13 mouse cellular contexts compared by ENCODE assay signal in the genomic region with DNA sequence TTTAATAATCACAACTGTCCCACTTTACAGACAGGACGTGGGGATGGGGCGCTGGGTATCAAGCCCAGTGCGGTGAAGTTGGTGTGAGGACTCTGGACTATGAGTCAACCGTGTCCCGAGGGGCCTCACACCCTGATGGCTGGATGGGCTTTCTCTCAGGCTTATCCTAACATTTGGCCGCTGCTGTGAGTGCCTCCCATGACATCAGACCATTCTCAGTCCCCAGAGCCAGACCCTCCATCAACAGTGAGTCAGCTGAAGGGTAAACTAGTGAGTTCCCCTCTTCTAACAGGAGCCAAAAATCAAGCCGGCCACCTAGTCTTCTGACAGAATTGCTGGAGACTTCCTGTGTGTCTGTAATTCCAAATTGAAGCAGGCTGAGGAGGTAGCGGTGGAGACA.
A peak's percentile ranks its signal among the peaks of the same experiment; 100 is the strongest.
DNase-seq lines count a peak whose midpoint lies in the region; ATAC-seq and TF ChIP-seq lines count a peak whose summit lies in the region.
"Had no signal": no experiment of that assay in that cellular context is flagged by ENCODE, and none has a peak within 500 bp of the region (broad histone marks: within the 10 kb centered on the region; RNA-seq: fewer than 3 reads in every experiment).

No protein-coding gene starts in this region.

- no peak overlapping the region for H3K4me3 ChIP-seq in intestine, embryonic 14.5 days (ENCODE audit: low read depth, low read length)
- no peak overlapping the region for H3K4me3 ChIP-seq in stomach, postnatal 0 days (ENCODE audit: low read depth, low read length)
- H3K4me3 ChIP-seq in hindbrain, embryonic 14.5 days (replicated peaks; ENCODE audit: low read length), result no peak overlapping the region
- H3K4me3 ChIP-seq in midbrain, embryonic 15.5 days, result no peak overlapping the region
- H3K4me3 ChIP-seq: hindbrain, embryonic 10.5 days; limb, embryonic 13.5 days; neural tube, embryonic 15.5 days had no signal

- H3K9ac ChIP-seq in intestine, embryonic 14.5 days (ENCODE audit: low read length), result no peak overlapping the region
- H3K9ac ChIP-seq in stomach, postnatal 0 days (ENCODE audit: low read length), result no peak overlapping the region
- no peak overlapping the region for H3K9ac ChIP-seq in hindbrain, embryonic 14.5 days
- H3K9ac ChIP-seq in midbrain, embryonic 15.5 days, result no peak overlapping the region
- H3K9ac ChIP-seq: limb, embryonic 13.5 days; neural tube, embryonic 15.5 days had no signal

- H3K27me3 ChIP-seq in intestine, embryonic 14.5 days (replicated peaks; ENCODE audit: control insufficient read depth, insufficient read depth, low read length), result no peaks in the 10 kb centered on the region
- H3K27me3 ChIP-seq in stomach, postnatal 0 days (ENCODE audit: control insufficient read depth, insufficient read depth, low read length), result no peaks in the 10 kb centered on the region
- no peaks in the 10 kb centered on the region for H3K27me3 ChIP-seq in hindbrain, embryonic 14.5 days (ENCODE audit: control insufficient read depth, insufficient read depth, low read length)
- H3K27me3 ChIP-seq in midbrain, embryonic 15.5 days (replicated peaks), result no peaks in the 10 kb centered on the region
- H3K27me3 ChIP-seq: limb, embryonic 13.5 days; neural tube, embryonic 15.5 days had no signal

- H3K36me3 ChIP-seq in intestine, embryonic 14.5 days (ENCODE audit: control insufficient read depth, insufficient read depth, low read length), result no peaks in the 10 kb centered on the region
- H3K36me3 ChIP-seq in stomach, postnatal 0 days (ENCODE audit: control insufficient read depth, insufficient read depth, low read length), result no peaks in the 10 kb centered on the region
- no peaks in the 10 kb centered on the region for H3K36me3 ChIP-seq in hindbrain, embryonic 14.5 days (replicated peaks; ENCODE audit: control insufficient read depth, insufficient read depth)
- no peaks in the 10 kb centered on the region for H3K36me3 ChIP-seq in midbrain, embryonic 15.5 days (replicated peaks)
- H3K36me3 ChIP-seq: hindbrain, embryonic 10.5 days; limb, embryonic 13.5 days; neural tube, embryonic 15.5 days had no signal

- TF ChIP-seq EP300 in stomach, postnatal 0 days (optimal IDR thresholded peaks at IDR 0.05), result no peak

- peak overlapping the region; percentile 64; the same call in 1 of the 2 replicates for H3K27ac ChIP-seq in intestine, embryonic 14.5 days (ENCODE audit: low read depth)
- peak overlapping the region; percentile 40; the same call in 1 of the 2 replicates for H3K27ac ChIP-seq in stomach, postnatal 0 days (replicated peaks)
- H3K27ac ChIP-seq in hindbrain, embryonic 14.5 days, result no peak overlapping the region
- H3K27ac ChIP-seq in midbrain, embryonic 15.5 days, result no peak overlapping the region
- H3K27ac ChIP-seq: hindbrain, embryonic 10.5 days; limb, embryonic 13.5 days; neural tube, embryonic 15.5 days had no signal

- TF ChIP-seq CTCF in stomach, postnatal 0 days (IDR thresholded peaks at IDR 0.05; ENCODE audit: low read depth), result no peak

- WGBS in intestine, embryonic 14.5 days, result 40% methylated on average over 8 of the region's 8 CpGs
- 36% methylated on average over 8 of the region's 8 CpGs for WGBS in stomach, postnatal 0 days
- 82% methylated on average over 8 of the region's 8 CpGs for WGBS in hindbrain, embryonic 14.5 days
- WGBS in midbrain, embryonic 15.5 days, result 88% methylated on average over 8 of the region's 8 CpGs

- H3K4me2 ChIP-seq in intestine, embryonic 14.5 days (ENCODE audit: low read length), result no peak overlapping the region
- no peak overlapping the region for H3K4me2 ChIP-seq in stomach, postnatal 0 days (replicated peaks; ENCODE audit: low read depth)
- no peak overlapping the region for H3K4me2 ChIP-seq in hindbrain, embryonic 14.5 days (replicated peaks)
- no peak overlapping the region for H3K4me2 ChIP-seq in midbrain, embryonic 15.5 days
- H3K4me2 ChIP-seq: limb, embryonic 13.5 days; neural tube, embryonic 15.5 days had no signal

- DNase-seq in lung, postnatal 10 days, result peak; percentile 60
- DNase-seq in lung, postnatal 25 days (ENCODE audit: low spot score), result no peak
- peak; percentile 70 for DNase-seq in heart, adult 8-10 months (ENCODE audit: low spot score)
- DNase-seq in intestine, embryonic 14.5 days (ENCODE audit: low spot score), result peak; percentile 57
- peak; percentile 41 for DNase-seq in stomach, postnatal 0 days (ENCODE audit: low spot score)
- no peak for DNase-seq in hindbrain, embryonic 14.5 days (ENCODE audit: low spot score)
- no peak for DNase-seq in kidney, adult 18-20 months
- DNase-seq: midbrain, embryonic 14.5 days; thymus, postnatal 14 days had no signal

- H3K4me1 ChIP-seq in intestine, embryonic 14.5 days (replicated peaks; ENCODE audit: control insufficient read depth, insufficient read depth, low read length), result peaks cover 3% of the 10 kb centered on the region; the same call in 1 of the 2 replicates
- H3K4me1 ChIP-seq in stomach, postnatal 0 days (replicated peaks; ENCODE audit: control insufficient read depth, insufficient read depth), result no peaks in the 10 kb centered on the region
- H3K4me1 ChIP-seq in hindbrain, embryonic 14.5 days (replicated peaks; ENCODE audit: control insufficient read depth, insufficient read depth, low read length), result no peaks in the 10 kb centered on the region
- no peaks in the 10 kb centered on the region for H3K4me1 ChIP-seq in midbrain, embryonic 15.5 days
- H3K4me1 ChIP-seq: hindbrain, embryonic 10.5 days; limb, embryonic 13.5 days; neural tube, embryonic 15.5 days had no signal

- peak; percentile 59 for ATAC-seq in intestine, embryonic 14.5 days (replicated peaks; ENCODE audit: low FRiP score, low TSS enrichment, low read depth)
- peak; percentile 68 for ATAC-seq in stomach, postnatal 0 days (ENCODE audit: low FRiP score, low TSS enrichment)
- no peak for ATAC-seq in hindbrain, embryonic 14.5 days (ENCODE audit: low FRiP score)
- ATAC-seq in midbrain, embryonic 15.5 days (replicated peaks), result no peak

- H3K9me3 ChIP-seq in intestine, embryonic 14.5 days (ENCODE audit: control insufficient read depth, low read length), result no peaks in the 10 kb centered on the region
- H3K9me3 ChIP-seq in stomach, postnatal 0 days (ENCODE audit: control insufficient read depth, low read length), result no peaks in the 10 kb centered on the region
- H3K9me3 ChIP-seq in hindbrain, embryonic 14.5 days (ENCODE audit: control insufficient read depth, low read length), result no peaks in the 10 kb centered on the region
- no peaks in the 10 kb centered on the region for H3K9me3 ChIP-seq in midbrain, embryonic 15.5 days
- H3K9me3 ChIP-seq: hindbrain, embryonic 10.5 days; limb, embryonic 13.5 days; neural tube, embryonic 15.5 days had no signal

Comparison
In these comparisons a context has a peak if more than half of its experiments do, and no peak if none do; other contexts are left out.
1. DNase-seq: peak in lung, postnatal 10 days (single experiment), heart, adult 8-10 months (single experiment), intestine, embryonic 14.5 days (single experiment) and stomach, postnatal 0 days (single experiment); none in lung, postnatal 25 days (single experiment), hindbrain, embryonic 14.5 days (single experiment) and kidney, adult 18-20 months (single experiment).
2. ATAC-seq: peak in intestine, embryonic 14.5 days (single experiment) and stomach, postnatal 0 days (single experiment); none in hindbrain, embryonic 14.5 days (single experiment) and midbrain, embryonic 15.5 days (single experiment).
3. H3K27ac ChIP-seq: peak in intestine, embryonic 14.5 days (single experiment) and stomach, postnatal 0 days (single experiment); none in hindbrain, embryonic 14.5 days (single experiment) and midbrain, embryonic 15.5 days (single experiment).